Mouse (Mus musculus) cerebral cortex, adult 2 months (tissue): ENCODE data around the gene Abcb6.

Experiments
- WGBS: fragments of 180-500 bp; shearing (Covaris S2); methylation state at CpG from one replicate; pipeline ENCODE4 v1.1.7; 2018; 5-methylcytosine and 5-hydroxymethylcytosine counted together

The Abcb6 gene

GRCm38 (mm10) chr1:75208967-75209678, 28.9 kb upstream of the Abcb6 start:
- 12% methylated on average over 34 of the region's 34 CpGs for WGBS

DNA sequence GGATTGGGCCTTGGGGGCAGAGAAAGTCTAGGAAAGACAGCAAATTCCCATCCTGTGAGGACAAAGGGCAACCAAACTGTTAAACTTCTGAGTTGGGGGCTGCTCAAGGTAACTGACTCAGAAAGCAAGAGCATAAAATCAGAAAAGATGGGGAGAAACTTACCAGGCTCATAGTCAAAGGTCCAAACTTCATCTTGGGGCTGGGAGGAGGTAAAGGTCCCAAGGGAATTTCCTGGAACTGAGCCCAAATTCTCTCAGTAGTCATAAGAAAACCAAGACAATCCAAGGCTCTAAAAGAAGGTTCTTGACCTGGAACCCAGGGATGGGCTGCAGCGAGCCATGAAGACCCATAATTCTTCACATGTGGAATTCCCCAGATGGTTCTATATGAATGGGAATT, 21.0 kb upstream of the Abcb6 start:
- 88% methylated on average over 1 of the region's 1 CpGs for WGBS

GRCm38 (mm10) chr1:75192452-75192851, 12.3 kb upstream of the Abcb6 start:
- WGBS: under 1% methylated on average over 19 of the region's 19 CpGs

DNA sequence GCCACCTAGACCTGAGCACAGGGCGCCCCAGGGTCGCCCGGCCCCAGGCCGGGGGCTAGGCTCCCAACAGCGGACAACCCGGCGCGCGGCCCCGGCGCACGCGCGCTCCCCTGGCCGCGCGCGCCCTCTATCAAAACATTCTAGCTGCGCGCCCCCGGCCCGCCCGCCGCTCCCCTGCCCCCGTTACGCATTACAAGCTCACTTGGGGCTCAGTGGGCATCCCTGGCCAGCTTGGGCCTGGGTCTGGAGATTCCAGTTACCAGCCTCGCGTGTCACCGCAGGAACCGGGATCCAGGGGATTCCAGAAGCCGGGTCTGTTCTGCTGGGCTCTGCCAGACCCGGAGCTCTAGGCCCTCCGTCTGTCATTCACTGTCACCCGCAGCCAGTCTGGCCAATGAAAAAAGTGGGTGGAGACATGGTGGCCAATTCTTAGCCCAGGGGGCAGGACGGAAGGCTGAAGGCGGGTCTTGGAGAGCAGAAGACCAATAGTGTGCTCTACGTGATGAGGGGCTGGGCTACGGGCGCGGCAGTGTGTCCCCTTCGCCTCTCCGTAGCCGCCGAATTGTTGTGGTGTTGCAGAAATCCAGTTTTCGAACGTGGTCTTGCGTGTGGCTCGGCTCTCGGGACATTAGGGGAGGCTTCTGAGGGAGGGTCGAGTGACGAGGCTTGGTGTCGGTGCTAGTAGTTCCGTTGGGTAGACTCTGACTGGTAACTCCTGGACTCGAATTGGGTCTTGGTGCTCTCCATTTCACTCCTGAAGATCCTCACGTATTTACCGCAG, 11.6 kb upstream of the Abcb6 start, which contains the start of the genes Ankzf1 and Atg9a:
Gene Ankzf1, plus strand, starts transcription at position 530 of the 781 bp plus-strand sequence.
Gene Atg9a, minus strand, starts transcription at position 575 of the 781 bp plus-strand sequence.
- WGBS: under 1% methylated on average over 52 of the region's 56 CpGs

- WGBS: 27% methylated on average over 5 of the region's 5 CpGs
These were observed 11.0 kb upstream of the Abcb6 start for GRCm38 (mm10) chr1:75191258-75191621.

- 42% methylated on average over 2 of the region's 2 CpGs for WGBS
These were observed 10.4 kb upstream of the Abcb6 start for GRCm38 (mm10) chr1:75190577-75190976.

DNA sequence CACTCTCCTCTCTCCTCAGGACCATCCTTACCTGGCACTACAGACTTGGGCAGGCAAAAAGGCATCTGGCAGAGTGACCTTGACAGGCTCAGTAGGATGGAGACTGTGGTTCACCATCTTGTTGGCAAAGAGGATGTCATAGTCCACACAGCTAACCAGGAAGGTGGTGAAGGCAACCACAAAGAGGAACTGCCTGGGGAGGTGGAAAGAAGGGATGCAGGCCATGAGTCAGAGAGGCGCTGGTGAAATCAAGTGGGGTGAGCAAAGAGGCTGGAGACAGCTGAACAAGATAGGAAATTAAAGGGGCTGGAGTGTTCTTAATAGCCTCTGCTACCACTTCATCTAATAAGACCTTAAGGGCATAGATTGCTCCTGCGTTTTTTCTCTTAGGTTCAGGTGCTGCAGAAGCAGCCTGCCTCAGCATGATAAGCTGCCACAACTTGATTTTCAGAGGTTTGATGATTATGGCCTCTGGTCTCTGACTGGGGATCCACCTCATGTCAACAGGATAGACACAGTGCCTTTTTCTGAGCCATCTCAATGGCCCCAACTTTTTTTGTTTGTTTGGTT, 7.8 kb upstream of the Abcb6 start:
- WGBS: 85% methylated on average over 2 of the region's 2 CpGs

DNA sequence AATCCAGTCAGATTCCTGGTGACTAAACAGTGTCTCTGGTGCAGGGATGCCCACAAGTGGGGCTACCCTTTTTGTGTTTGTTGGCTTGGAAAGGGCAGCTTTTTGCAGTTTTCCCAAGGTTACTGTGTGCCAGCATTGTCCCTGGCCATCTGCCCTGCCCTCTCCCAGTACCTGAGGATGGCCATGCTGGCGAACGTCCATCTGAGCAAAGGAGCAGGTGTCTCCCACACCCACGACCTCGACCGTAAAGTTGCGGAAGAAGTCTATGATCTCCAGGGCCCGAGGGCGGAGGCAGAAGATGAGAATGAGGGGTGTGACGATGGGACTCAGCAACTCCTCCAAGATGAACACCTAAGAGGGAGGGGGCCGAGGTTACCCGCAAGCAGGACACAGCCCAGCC, 5.3 kb upstream of the Abcb6 start:
- 88% methylated on average over 11 of the region's 11 CpGs for WGBS

- 63% methylated on average over 4 of the region's 4 CpGs for WGBS
These were observed 2.0 kb upstream of the Abcb6 start for GRCm38 (mm10) chr1:75182160-75182559.

GRCm38 (mm10) chr1:75181377-75181870, 1.2 kb upstream of the Abcb6 start:
- WGBS: 68% methylated on average over 4 of the region's 4 CpGs

GRCm38 (mm10) chr1:75180741-75181140, 549 bp upstream of the Abcb6 start:
- 31% methylated on average over 7 of the region's 7 CpGs for WGBS

DNA sequence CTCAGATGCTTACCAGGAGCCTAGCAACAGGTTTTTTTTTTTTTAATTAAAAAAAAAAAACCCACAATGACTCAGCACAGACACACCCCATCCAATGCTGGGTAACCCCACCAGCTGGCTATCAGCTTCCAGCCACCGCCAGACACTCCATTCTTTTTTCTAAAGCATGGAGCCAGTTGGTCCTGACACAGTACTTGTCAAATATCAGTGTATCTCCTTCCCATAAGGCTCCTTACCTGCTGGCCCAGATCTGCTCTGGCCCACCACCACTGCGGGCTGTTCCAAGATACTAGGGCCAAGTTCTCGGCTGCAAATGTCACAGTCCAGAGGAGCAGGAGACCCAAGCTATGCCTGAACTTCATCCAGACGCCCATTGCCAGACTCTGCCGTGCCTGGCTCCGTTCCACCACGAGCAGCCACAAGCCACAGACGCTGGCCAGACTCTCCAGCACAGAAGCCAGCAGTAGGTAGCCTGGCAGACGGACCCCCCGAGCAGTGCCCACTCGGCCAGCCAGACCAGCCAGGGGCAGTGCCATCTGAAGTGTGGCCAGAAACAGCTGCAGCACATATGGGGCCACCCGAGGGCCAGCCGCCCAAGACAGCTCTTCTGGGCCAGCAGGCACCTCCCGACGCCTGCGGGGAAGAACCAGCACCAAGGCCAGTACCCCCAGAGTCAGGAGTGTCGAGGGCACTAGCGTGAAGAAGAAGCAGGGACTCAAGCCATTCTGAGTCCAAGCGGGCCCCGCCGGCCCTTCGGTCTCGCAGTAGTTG, 673 bp downstream of the Abcb6 start:
- whole genome bisulfite sequencing: 4% methylated on average over 23 of the region's 23 CpGs

GRCm38 (mm10) chr1:75168472-75169464, 11.4 kb downstream of the Abcb6 start, which contains the start of gene Zfand2b:
Gene Zfand2b (plus strand): TSS chr1:75168646.
- 1% methylated on average over 56 of the region's 59 CpGs for whole genome bisulfite sequencing

- 7% methylated on average over 7 of the region's 7 CpGs for WGBS
These were observed 12.1 kb downstream of the Abcb6 start for GRCm38 (mm10) chr1:75168093-75168471.

GRCm38 (mm10) chr1:75160256-75160617, 20.0 kb downstream of the Abcb6 start:
- 88% methylated on average over 4 of the region's 4 CpGs for WGBS

DNA sequence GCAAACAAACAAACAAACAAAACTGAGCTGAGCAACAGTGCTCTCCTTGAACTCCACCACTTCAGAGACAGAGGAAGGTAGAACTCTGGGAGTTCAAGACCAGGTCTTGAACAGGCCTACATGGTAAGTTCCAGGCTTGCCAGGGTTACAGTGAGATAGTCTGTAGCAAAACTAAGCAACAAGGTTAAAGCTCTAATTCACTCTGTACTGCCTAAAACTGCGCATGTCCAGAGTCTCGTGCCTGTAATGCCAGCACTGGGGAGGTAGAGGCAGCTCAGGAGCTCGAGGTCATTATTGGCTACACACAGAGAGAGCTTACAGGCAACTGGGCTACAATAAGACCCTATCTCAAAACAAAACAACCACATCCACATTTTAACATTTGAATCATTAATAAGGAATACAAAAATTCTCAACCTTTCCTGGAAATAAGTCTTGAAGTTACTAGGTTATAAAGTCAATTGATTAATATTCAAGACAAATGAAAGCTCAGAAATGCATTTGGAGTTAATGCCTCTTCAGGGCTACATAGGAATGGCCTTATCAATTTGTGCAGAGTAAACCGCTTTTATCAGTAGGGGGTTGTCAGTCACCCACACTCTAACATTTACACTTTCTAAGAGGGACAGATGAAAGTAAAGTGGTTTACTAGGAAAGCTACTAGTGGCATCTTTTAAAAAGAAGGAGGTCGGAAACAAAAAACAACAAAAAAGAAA, 20.5 kb downstream of the Abcb6 start:
- 78% methylated on average over 5 of the region's 5 CpGs for WGBS

- WGBS: 50% methylated on average over 3 of the region's 3 CpGs
These were observed 24.4 kb downstream of the Abcb6 start for GRCm38 (mm10) chr1:75155837-75156236.

- WGBS: 89% methylated on average over 4 of the region's 4 CpGs
These were observed 31.5 kb downstream of the Abcb6 start for GRCm38 (mm10) chr1:75148727-75149126.

- 83% methylated on average over 7 of the region's 7 CpGs for WGBS
These were observed 32.6 kb downstream of the Abcb6 start for GRCm38 (mm10) chr1:75147411-75148135.
